Mouse (Mus musculus) ES-E14 (cell line): ENCODE results near the gene Pom121. TPM values are rescaled to one million over a fixed set of nuclear protein-coding genes. Genes with fewer than 3 reads are reported as not detected.

Source experiments
- DNase-seq: peaks from one replicate; pipeline ENCODE4 v3.0.0-alpha.2; 2013; ENCODE audit warnings: low read depth, low spot score
- H3K27ac ChIP-seq: 2 replicates; pipeline ENCODE4 v1.5.1; 2012; ENCODE audit warnings: low read depth, mild to moderate bottlenecking, low read length, moderate library complexity, mixed read lengths; ENCODE audit not compliant: poor library complexity, insufficient read depth, severe bottlenecking
- H3K36me3 ChIP-seq: 2 replicates; pipeline ENCODE4 v1.6.1; 2012; ENCODE audit warnings: mild to moderate bottlenecking, low read length, moderate library complexity, mixed read lengths; ENCODE audit not compliant: control insufficient read depth, poor library complexity, insufficient read depth, severe bottlenecking
- H3K4me1 ChIP-seq, 2 experiments: fragments of 150-350 bp in 1 of 2; sonication (generic) in 1 of 2; 2 replicates each; pipeline ENCODE4 v1.6.1; 2012; ENCODE audit warnings: low read length in 2 of 2, mild to moderate bottlenecking in 1 of 2, mixed read lengths in 1 of 2; ENCODE audit not compliant: control insufficient read depth in 2 of 2, insufficient read depth in 2 of 2, poor library complexity in 1 of 2
- H3K4me3 ChIP-seq, 2 experiments: fragments of 150-350 bp in 1 of 2; sonication (generic) in 1 of 2; 2 replicates each; pipeline ENCODE4 v1.5.1; 2012; ENCODE audit warnings: low read length in 2 of 2, low read depth in 1 of 2, mild to moderate bottlenecking in 1 of 2, mixed read lengths in 1 of 2; ENCODE audit not compliant: insufficient read depth in 1 of 2, poor library complexity in 1 of 2, severe bottlenecking in 1 of 2
- H3K9ac ChIP-seq: 2 replicates; pipeline ENCODE4 v1.6.1; 2012; ENCODE audit warnings: low read depth, mild to moderate bottlenecking, low read length, mixed read lengths; ENCODE audit not compliant: poor library complexity, insufficient read depth, severe bottlenecking
- H3K9me3 ChIP-seq: fragments of 150-350 bp; sonication (generic); 2 replicates; pipeline ENCODE4 v1.6.1; 2012; ENCODE audit warnings: low read depth, mild to moderate bottlenecking, low read length; ENCODE audit not compliant: control insufficient read depth, insufficient read depth
- CHD2 ChIP-seq: IDR thresholded peaks from 2 replicates; pipeline ENCODE4 v1.6.1; 2014; ENCODE audit warnings: mild to moderate bottlenecking, low read depth, low read length, inconsistent platforms
- HCFC1 ChIP-seq: IDR thresholded peaks from 2 replicates; pipeline ENCODE4 v1.6.1; 2012; ENCODE audit warnings: low read length, inconsistent platforms, borderline replicate concordance; ENCODE audit not compliant: insufficient read depth
- MAFK ChIP-seq: IDR thresholded peaks from 2 replicates; pipeline ENCODE4 v1.6.1; 2014; ENCODE audit warnings: mild to moderate bottlenecking, low read depth, low read length, inconsistent platforms; ENCODE audit not compliant: insufficient read depth
- ZC3H11A ChIP-seq: IDR thresholded peaks from 2 replicates; pipeline ENCODE4 v1.6.1; 2012; ENCODE audit warnings: low read depth, mild to moderate bottlenecking, inconsistent platforms, low read length, borderline replicate concordance
- ZNF384 ChIP-seq: IDR thresholded peaks from 2 replicates; pipeline ENCODE4 v1.6.1; 2012; ENCODE audit warnings: low read depth, low read length, inconsistent platforms
- in situ Hi-C, 2 experiments: fragments of 600-800 bp; cut with MboI; formaldehyde crosslinking; loops; one replicate each; pipeline ENCODE4 v1.15.1; 2025; ENCODE audit warnings: low sequenced_read_pairs in 2 of 2, inconsistent platforms in 1 of 2; ENCODE audit not compliant: unreplicated experiment in 2 of 2
- total RNA-seq: library from RNA; depleted of rRNA; stranded (reverse); fragments of 300-350 nt; gene quantifications from 2 replicates; pipeline ENCODE4 v1.2.3, GENCODE M21; 2012; rRNA removed

Pom121 gene
- total RNA-seq, 1 experiment: 36.4 TPM

- in situ Hi-C loops: no loop called here
- no peak overlapping the region for H3K27ac ChIP-seq
- H3K9me3 ChIP-seq: no peaks in the 10 kb centered on the region
- no peak overlapping the region for H3K9ac ChIP-seq
- no peaks in the 10 kb centered on the region for H3K4me1 ChIP-seq
- TF ChIP-seq ZNF384: no peak
- TF ChIP-seq CHD2: no peak
- no peak for TF ChIP-seq MAFK
- TF ChIP-seq HCFC1: no peak
- no peak for TF ChIP-seq ZC3H11A
- no peak overlapping the region for H3K4me3 ChIP-seq
- DNase-seq: no peak
- H3K36me3 ChIP-seq: no peaks in the 10 kb centered on the region
Measured at GRCm38 (mm10) chr5:135331161-135331560, 63.2 kb downstream of the Pom121 start.

GRCm38 (mm10) chr5:135330201-135330600, 64.1 kb downstream of the Pom121 start:
- Histone ChIP-seq H3K27ac (no peak overlapping the region), H3K4me1 (no peaks in the 10 kb centered on the region), H3K36me3 (no peaks in the 10 kb centered on the region), H3K9me3 (no peaks in the 10 kb centered on the region), H3K4me3 (no peak overlapping the region), H3K9ac (no peak overlapping the region)
- in situ Hi-C loops: no loop called here
- no peak for TF ChIP-seq ZNF384
- TF ChIP-seq CHD2: no peak
- no peak for TF ChIP-seq ZC3H11A
- TF ChIP-seq HCFC1: no peak
- DNase-seq: no peak

- H3K9ac ChIP-seq: no peak overlapping the region
- no peaks in the 10 kb centered on the region for H3K4me1 ChIP-seq
- in situ Hi-C loops: no loop called here
- H3K27ac ChIP-seq: no peak overlapping the region
- H3K4me3 ChIP-seq: no peak overlapping the region
- TF ChIP-seq ZC3H11A (no peak), ZNF384 (no peak), MAFK (no peak), CHD2 (no peak), HCFC1 (no peak)
- no peaks in the 10 kb centered on the region for H3K9me3 ChIP-seq
- no peak for DNase-seq
- no peaks in the 10 kb centered on the region for H3K36me3 ChIP-seq
Measured at GRCm38 (mm10) chr5:135329471-135329870, 64.9 kb downstream of the Pom121 start.

Other genes starting within 250 kb of the Pom121 start
- gene Tbl2, start 244.9 kb downstream of the Pom121 start, total RNA-seq: 49.6 and 99.0 TPM in 2 replicates
- gene Bcl7b, start 226.3 kb downstream of the Pom121 start, total RNA-seq: 15.0 and 17.5 TPM in 2 replicates
- 63.1 and 70.1 TPM in 2 replicates for gene Baz1b, start 207.3 kb downstream of the Pom121 start, total RNA-seq
- 9.4 and 18.2 TPM in 2 replicates for gene Fzd9, start 143.3 kb downstream of the Pom121 start, total RNA-seq
- gene Fkbp6, start 44.5 kb downstream of the Pom121 start, total RNA-seq: 6.4 and 20.1 TPM in 2 replicates
- 0.11 TPM in 1 of 2 replicates, not detected in the other for gene Trim50, start 41.3 kb downstream of the Pom121 start, total RNA-seq
- gene Nsun5, start 24.6 kb downstream of the Pom121 start, total RNA-seq: 40.2 and 54.5 TPM in 2 replicates
- 42.9 and 55.5 TPM in 2 replicates for gene Hip1, start 150.6 kb upstream of the Pom121 start, total RNA-seq
- gene Ccl26, start 169.0 kb upstream of the Pom121 start, total RNA-seq: not detected in 2 replicates
- not detected in 2 replicates for gene Ccl24, start 178.5 kb upstream of the Pom121 start, total RNA-seq
- gene Rhbdd2, start 238.1 kb upstream of the Pom121 start, total RNA-seq: 15.7 and 16.7 TPM in 2 replicates